Mouse (Mus musculus): Measurements from ENCODE around the gene Hoxa5.

DNA sequence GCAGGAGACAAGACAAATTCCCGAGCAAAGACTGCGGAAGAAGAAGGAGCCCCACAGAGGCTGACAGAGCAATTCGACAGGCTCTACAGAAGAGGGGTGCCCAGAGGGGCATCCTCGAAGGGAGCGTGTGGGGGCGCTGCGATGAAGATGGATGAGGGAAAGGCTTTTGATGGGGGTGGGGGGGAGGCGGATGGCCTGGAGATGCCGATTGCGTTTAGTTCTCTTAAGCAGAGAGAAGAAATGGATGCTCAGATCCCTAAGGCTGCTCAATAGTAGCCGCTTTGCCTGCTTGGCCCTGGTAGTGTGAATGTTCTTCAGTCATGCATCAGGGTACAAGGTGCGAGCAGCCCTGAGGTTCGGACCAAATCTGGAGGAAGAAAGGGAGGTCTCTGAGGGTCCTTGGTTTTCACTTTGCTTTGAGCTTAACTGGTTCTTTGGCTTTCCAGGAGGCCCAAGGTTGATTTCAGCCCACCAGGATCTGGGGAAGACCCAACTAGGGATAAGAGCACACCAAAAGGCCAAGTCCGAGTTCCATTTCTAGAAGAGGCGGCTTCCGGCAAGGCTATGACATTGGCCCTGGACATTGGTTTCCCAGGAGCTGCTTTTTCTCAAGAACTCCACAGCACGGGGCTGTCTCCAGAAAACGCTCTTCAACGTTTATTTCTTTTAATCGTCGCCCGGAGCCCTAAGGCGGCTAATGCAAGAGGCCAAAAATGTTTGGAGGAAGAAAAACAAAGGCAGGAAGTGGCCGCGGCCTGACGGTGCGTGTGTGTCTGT is 44.4 kb upstream of the Hoxa5 start:
- no peak for TF ChIP-seq POLR2A (IDR thresholded peaks at IDR 0.05; ENCODE audit: low read depth, low read length)
- TF ChIP-seq CTCF (IDR thresholded peaks at IDR 0.05; ENCODE audit: extremely low read depth, insufficient read depth, insufficient read length, insufficient replicate concordance), result no peak
